Mouse (Mus musculus): ENCODE measurements around the gene BC030870. TPM values are rescaled to one million over a fixed set of nuclear protein-coding genes. Genes with fewer than 3 reads are reported as not detected.

The BC030870 gene
- total RNA-seq, 2 experiments from 2014 or later: not detected

Small RNAs within 50 kb of the gene (microRNA-seq; reads per million reads assigned to microRNA genes)
- gene Gm24333: not detected

Other genes starting within 250 kb of the BC030870 start
- gene Tmem192, start 182.4 kb downstream of the BC030870 start, total RNA-seq (2021): 10 to 100 TPM; 15.4 to 18.7 TPM
- not detected for gene Trim75, start 141.7 kb downstream of the BC030870 start, total RNA-seq (2021)
- not detected for gene Trim61, start 111.0 kb downstream of the BC030870 start, total RNA-seq (2021)
- not detected for gene Trim60, start 111.0 kb downstream of the BC030870 start, total RNA-seq (2021)
- under 1 TPM in 1 of 2 experiments, not detected in 1; 0.36 TPM for gene Apela, start 92.2 kb downstream of the BC030870 start, total RNA-seq (2021)
- gene Gm10663, start 54.5 kb downstream of the BC030870 start, total RNA-seq (2021): not detected

Measured in heart, postnatal 25 days (tissue).